Mouse (Mus musculus): Measurements from ENCODE around the gene Fancm. TPM values are rescaled to one million over a fixed set of nuclear protein-coding genes. Genes with fewer than 3 reads are reported as not detected.

The Fancm gene
- polyA plus RNA-seq, 2 experiments, result 8.4 to 8.6 TPM

DNA sequence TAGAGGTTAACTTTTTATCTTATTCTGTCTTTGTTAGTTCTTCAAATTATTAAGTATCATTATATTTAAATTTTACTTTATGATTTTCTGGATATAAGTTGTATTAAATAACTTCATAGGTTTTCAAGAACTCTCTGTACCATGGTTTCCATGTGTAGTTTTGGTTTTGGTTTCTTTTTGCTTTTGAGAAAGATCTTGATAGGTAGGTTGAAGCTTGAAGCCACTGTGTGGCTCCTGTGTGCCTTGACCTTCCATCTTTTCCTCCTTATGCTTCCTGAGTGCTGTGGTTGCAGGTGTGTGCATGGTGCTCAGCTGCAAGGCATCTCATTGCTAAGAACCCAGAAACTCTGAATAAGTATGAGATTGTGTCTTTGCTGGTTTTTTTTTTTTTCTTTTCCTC, 26.6 kb upstream of the Fancm start:
- no peak overlapping the region for H3K4me3 ChIP-seq (replicated peaks; ENCODE audit: low read length)

DNA sequence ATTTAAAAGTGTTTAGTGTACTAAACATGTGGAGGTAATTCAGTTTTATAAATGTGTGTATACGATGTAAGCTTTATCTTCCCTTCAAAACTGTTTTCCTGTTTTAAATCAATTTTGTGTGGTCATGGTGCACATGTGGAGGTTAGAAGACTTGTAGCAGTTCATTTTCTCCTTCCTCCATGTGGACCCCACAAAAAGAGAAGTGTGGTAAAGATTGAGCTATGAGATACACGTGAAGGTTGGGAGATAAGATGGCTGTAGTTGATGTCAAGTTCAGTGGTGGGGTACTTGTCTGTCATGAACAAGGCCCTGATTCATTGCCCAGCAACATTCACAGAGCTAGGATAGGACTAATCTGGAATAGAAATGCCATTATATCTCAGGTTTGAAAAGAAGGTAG, 17.2 kb upstream of the Fancm start:
- Histone ChIP-seq H3K27me3 (ENCODE audit: control insufficient read depth, insufficient read depth, low read length) (no peaks in the 10 kb centered on the region), H3K4me3 (replicated peaks; ENCODE audit: low read length) (no peak overlapping the region), H3K4me1 (ENCODE audit: control insufficient read depth, insufficient read depth, low read length) (no peaks in the 10 kb centered on the region), H3K9ac (ENCODE audit: low read depth, low read length, severe bottlenecking) (no peak overlapping the region), H3K4me2 (replicated peaks; ENCODE audit: low read depth, low read length, severe bottlenecking) (no peak overlapping the region), H3K9me3 (ENCODE audit: control insufficient read depth, low read length) (no peaks in the 10 kb centered on the region), H3K27ac (replicated peaks; ENCODE audit: low read depth, low read length) (no peak overlapping the region), H3K36me3 (ENCODE audit: control insufficient read depth, insufficient read depth, low read length) (peaks cover 74% of the 10 kb centered on the region)
- WGBS, result 82% methylated on average over 2 of the region's 2 CpGs
- no peak for DNase-seq (ENCODE audit: low spot score)
- no peak for ATAC-seq (ENCODE audit: low FRiP score, low read depth)
- TF ChIP-seq POLR2A (IDR thresholded peaks at IDR 0.05; ENCODE audit: borderline replicate concordance, extremely low read depth, insufficient read depth, insufficient read length), result no peak

More for the DNA sequence above, 26.6 kb upstream of the Fancm start:
- Histone ChIP-seq H3K4me1 (ENCODE audit: control insufficient read depth, insufficient read depth, low read length) (no peaks in the 10 kb centered on the region), H3K9me3 (ENCODE audit: control insufficient read depth, low read length) (no peaks in the 10 kb centered on the region), H3K36me3 (ENCODE audit: control insufficient read depth, insufficient read depth, low read length) (peaks cover 60% of the 10 kb centered on the region), H3K4me2 (replicated peaks; ENCODE audit: low read depth, low read length, severe bottlenecking) (no peak overlapping the region), H3K9ac (ENCODE audit: low read depth, low read length, severe bottlenecking) (no peak overlapping the region), H3K27me3 (ENCODE audit: control insufficient read depth, insufficient read depth, low read length) (no peaks in the 10 kb centered on the region), H3K27ac (replicated peaks; ENCODE audit: low read depth, low read length) (no peak overlapping the region)
- ATAC-seq (ENCODE audit: low FRiP score, low read depth), result no peak
- no peak for DNase-seq (ENCODE audit: low spot score)
- TF ChIP-seq POLR2A (IDR thresholded peaks at IDR 0.05; ENCODE audit: borderline replicate concordance, extremely low read depth, insufficient read depth, insufficient read length), result no peak

DNA sequence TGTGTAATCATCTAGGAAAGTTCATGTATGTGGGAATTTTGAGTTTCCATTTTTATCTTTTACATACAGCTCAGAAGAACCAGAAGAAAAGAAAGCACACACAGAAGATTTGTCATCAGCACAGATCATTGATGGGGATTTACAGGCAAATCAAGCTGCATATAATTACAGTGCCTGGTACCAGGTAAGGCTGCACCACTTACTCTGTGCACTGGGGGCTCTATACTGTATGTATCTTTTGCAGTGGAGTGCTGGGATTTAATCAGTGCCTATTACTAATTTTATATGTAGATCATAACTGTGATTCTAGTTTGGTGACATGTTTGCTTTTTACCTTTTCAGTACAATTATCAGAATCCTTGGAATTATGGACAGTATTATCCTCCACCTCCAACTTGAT, 14.3 kb upstream of the Fancm start:
- Histone ChIP-seq H3K36me3 (ENCODE audit: control insufficient read depth, insufficient read depth, low read length) (peaks cover 76% of the 10 kb centered on the region), H3K27me3 (ENCODE audit: control insufficient read depth, insufficient read depth, low read length) (no peaks in the 10 kb centered on the region), H3K4me2 (replicated peaks; ENCODE audit: low read depth, low read length, severe bottlenecking) (no peak overlapping the region), H3K27ac (replicated peaks; ENCODE audit: low read depth, low read length) (no peak overlapping the region), H3K9me3 (ENCODE audit: control insufficient read depth, low read length) (no peaks in the 10 kb centered on the region), H3K9ac (ENCODE audit: low read depth, low read length, severe bottlenecking) (no peak overlapping the region), H3K4me1 (ENCODE audit: control insufficient read depth, insufficient read depth, low read length) (no peaks in the 10 kb centered on the region), H3K4me3 (replicated peaks; ENCODE audit: low read length) (no peak overlapping the region)
- DNase-seq (ENCODE audit: low spot score), result no peak
- TF ChIP-seq POLR2A (IDR thresholded peaks at IDR 0.05; ENCODE audit: borderline replicate concordance, extremely low read depth, insufficient read depth, insufficient read length), result no peak
- no peak for ATAC-seq (ENCODE audit: low FRiP score, low read depth)

DNA sequence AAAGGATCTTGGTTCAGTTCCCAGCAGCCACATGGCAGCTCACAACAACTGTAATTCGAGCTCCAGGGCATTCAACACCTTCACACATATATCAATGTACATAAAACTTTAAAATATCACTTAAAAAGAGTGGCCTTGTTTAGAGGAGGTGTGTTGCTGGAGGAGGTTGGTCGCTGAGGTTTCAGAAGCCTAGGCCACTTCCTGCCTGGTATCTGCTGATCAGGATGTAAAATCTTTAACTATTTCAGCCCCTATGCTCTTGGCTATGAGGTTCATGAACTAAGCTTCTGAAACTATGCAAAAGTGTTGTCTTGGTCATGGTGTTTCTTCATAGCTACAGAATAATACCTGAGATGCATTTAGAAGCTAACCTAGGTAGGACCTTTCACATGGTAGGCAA, 10.2 kb upstream of the Fancm start:
- ATAC-seq (ENCODE audit: low FRiP score, low read depth) (no peak), DNase-seq (ENCODE audit: low spot score) (no peak)
- Histone ChIP-seq H3K4me2 (replicated peaks; ENCODE audit: low read depth, low read length, severe bottlenecking) (no peak overlapping the region), H3K9me3 (ENCODE audit: control insufficient read depth, low read length) (no peaks in the 10 kb centered on the region), H3K27ac (replicated peaks; ENCODE audit: low read depth, low read length) (no peak overlapping the region), H3K4me1 (ENCODE audit: control insufficient read depth, insufficient read depth, low read length) (no peaks in the 10 kb centered on the region), H3K9ac (ENCODE audit: low read depth, low read length, severe bottlenecking) (no peak overlapping the region), H3K4me3 (replicated peaks; ENCODE audit: low read length) (no peak overlapping the region), H3K27me3 (ENCODE audit: control insufficient read depth, insufficient read depth, low read length) (no peaks in the 10 kb centered on the region), H3K36me3 (ENCODE audit: control insufficient read depth, insufficient read depth, low read length) (peaks cover 73% of the 10 kb centered on the region)
- no peak for TF ChIP-seq POLR2A (IDR thresholded peaks at IDR 0.05; ENCODE audit: borderline replicate concordance, extremely low read depth, insufficient read depth, insufficient read length)
- 54% methylated on average over 2 of the region's 2 CpGs for WGBS

DNA sequence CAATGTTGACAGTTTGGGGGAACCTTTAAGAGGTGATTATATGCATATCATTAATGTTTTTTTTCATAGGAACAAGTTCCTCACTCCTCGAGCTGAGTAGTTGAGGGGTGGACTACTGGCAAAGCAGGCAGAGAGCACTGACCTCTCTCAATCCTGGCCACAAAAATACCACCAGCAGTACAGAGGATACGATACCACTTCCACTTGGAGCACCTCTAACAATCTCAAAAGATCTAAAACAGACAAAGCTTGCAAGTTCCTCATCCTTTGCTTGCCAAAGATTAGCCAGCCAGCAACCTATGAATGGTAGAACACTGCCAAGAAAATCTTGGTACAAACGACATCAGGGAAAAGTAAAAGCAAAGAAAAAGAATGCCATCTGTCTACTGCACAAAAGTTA, 9.2 kb upstream of the Fancm start:
- H3K27me3 ChIP-seq (ENCODE audit: control insufficient read depth, insufficient read depth, low read length), result no peaks in the 10 kb centered on the region
- H3K27ac ChIP-seq (replicated peaks; ENCODE audit: low read depth, low read length), result no peak overlapping the region
- WGBS, result 69% methylated on average over 3 of the region's 3 CpGs

DNA sequence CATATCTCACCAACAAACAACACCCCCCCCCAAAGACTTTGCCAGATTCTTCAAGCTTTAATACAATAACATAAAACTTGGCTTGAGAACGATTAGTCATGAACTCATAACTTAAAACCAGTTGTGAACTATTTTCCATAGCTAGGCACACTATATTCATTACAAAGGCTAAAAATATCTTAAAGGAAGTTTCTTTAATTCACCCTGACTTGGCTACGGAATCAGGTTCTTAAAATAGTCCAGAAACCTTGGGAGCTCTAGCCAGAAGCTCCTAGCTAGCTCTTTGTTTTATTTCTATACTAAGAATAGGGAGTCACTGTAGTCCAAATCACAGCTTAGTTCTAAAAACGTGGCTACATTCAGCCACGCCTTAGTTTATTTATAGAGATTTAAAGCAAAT, 7.0 kb upstream of the Fancm start:
- ATAC-seq (ENCODE audit: low FRiP score, low read depth) (no peak), DNase-seq (ENCODE audit: low spot score) (no peak)
- no peaks in the 10 kb centered on the region for H3K27me3 ChIP-seq (ENCODE audit: control insufficient read depth, insufficient read depth, low read length)
- no peak overlapping the region for H3K4me3 ChIP-seq (replicated peaks; ENCODE audit: low read length)
- 69% methylated on average over 4 of the region's 4 CpGs for WGBS
- H3K4me1 ChIP-seq (ENCODE audit: control insufficient read depth, insufficient read depth, low read length), result no peaks in the 10 kb centered on the region; the same call in 1 of the 2 replicates
- no peak overlapping the region for H3K27ac ChIP-seq (replicated peaks; ENCODE audit: low read depth, low read length)
- peaks cover 54% of the 10 kb centered on the region for H3K36me3 ChIP-seq (ENCODE audit: control insufficient read depth, insufficient read depth, low read length)
- H3K4me2 ChIP-seq (replicated peaks; ENCODE audit: low read depth, low read length, severe bottlenecking), result no peak overlapping the region
- H3K9ac ChIP-seq (ENCODE audit: low read depth, low read length, severe bottlenecking), result no peak overlapping the region
- no peak for TF ChIP-seq POLR2A (IDR thresholded peaks at IDR 0.05; ENCODE audit: borderline replicate concordance, extremely low read depth, insufficient read depth, insufficient read length)
- no peaks in the 10 kb centered on the region for H3K9me3 ChIP-seq (ENCODE audit: control insufficient read depth, low read length)

More for the DNA sequence above, 9.2 kb upstream of the Fancm start:
- no peak overlapping the region for H3K9ac ChIP-seq (ENCODE audit: low read depth, low read length, severe bottlenecking)
- peaks cover 69% of the 10 kb centered on the region for H3K36me3 ChIP-seq (ENCODE audit: control insufficient read depth, insufficient read depth, low read length)
- H3K4me3 ChIP-seq (replicated peaks; ENCODE audit: low read length), result no peak overlapping the region
- no peak for ATAC-seq (ENCODE audit: low FRiP score, low read depth)
- TF ChIP-seq POLR2A (IDR thresholded peaks at IDR 0.05; ENCODE audit: borderline replicate concordance, extremely low read depth, insufficient read depth, insufficient read length), result no peak
- no peaks in the 10 kb centered on the region for H3K9me3 ChIP-seq (ENCODE audit: control insufficient read depth, low read length)
- H3K4me1 ChIP-seq (ENCODE audit: control insufficient read depth, insufficient read depth, low read length), result no peaks in the 10 kb centered on the region
- no peak for DNase-seq (ENCODE audit: low spot score)
- no peak overlapping the region for H3K4me2 ChIP-seq (replicated peaks; ENCODE audit: low read depth, low read length, severe bottlenecking)
